Mouse (Mus musculus) liver, embryonic 12.5 days (tissue): ENCODE results near the gene Ankrd26. TPM values are rescaled to one million over a fixed set of nuclear protein-coding genes. Genes with fewer than 3 reads are reported as not detected.
"Not testable (repeated sequence)": the region's sequence is repeated elsewhere in the genome, so short reads cannot be mapped to it uniquely, and the experiment has no call there.

Source experiments
- ATAC-seq: fragments of 200-750 bp; cut with Nextera tagmentation; 2 replicates; pipeline ENCODE4 v1.8.0; 2017; ENCODE audit warnings: moderate number of reproducible peaks, mild to moderate bottlenecking, moderate library complexity
- H3K27ac ChIP-seq: fragments of 300-500 bp; sonication (generic); 2 replicates; pipeline ENCODE4 v1.5.1; 2016; ENCODE audit warnings: mild to moderate bottlenecking
- H3K27me3 ChIP-seq: fragments of 300-500 bp; sonication (generic); replicated peaks from 2 replicates; pipeline ENCODE4 v1.6.1; 2016; ENCODE audit warnings: mild to moderate bottlenecking, moderate library complexity
- H3K36me3 ChIP-seq: fragments of 300-500 bp; sonication (generic); 2 replicates; pipeline ENCODE4 v1.6.1; 2016; ENCODE audit warnings: mild to moderate bottlenecking, moderate library complexity
- H3K4me1 ChIP-seq: fragments of 300-500 bp; sonication (generic); 2 replicates; pipeline ENCODE4 v1.6.1; 2016
- H3K4me2 ChIP-seq: fragments of 300-500 bp; sonication (generic); 2 replicates; pipeline ENCODE4 v1.6.1; 2016; ENCODE audit warnings: mild to moderate bottlenecking, moderate library complexity
- H3K4me3 ChIP-seq: fragments of 300-500 bp; sonication (generic); 2 replicates; pipeline ENCODE4 v1.5.1; 2016; ENCODE audit warnings: mild to moderate bottlenecking, moderate library complexity
- H3K9ac ChIP-seq: fragments of 300-500 bp; sonication (generic); 2 replicates; pipeline ENCODE4 v1.6.1; 2016; ENCODE audit warnings: mild to moderate bottlenecking, moderate library complexity
- H3K9me3 ChIP-seq: fragments of 300-500 bp; sonication (generic); replicated peaks from 2 replicates; pipeline ENCODE4 v1.6.1; 2016; ENCODE audit warnings: mild to moderate bottlenecking, moderate library complexity
- WGBS: fragments of 180-500 bp; shearing (Covaris S2); methylation state at CpG from one replicate; pipeline ENCODE4 v1.1.7; 2016; ENCODE audit not compliant: insufficient replicate concordance; 5-methylcytosine and 5-hydroxymethylcytosine counted together
- polyA plus RNA-seq: library from polyadenylated mRNA; unstranded; fragments of >200 nt; fragmentation: Nextera tagmentation; extraction: Ambion mirVana; gene quantifications from 2 replicates; pipeline ENCODE4 v1.2.1, GENCODE M21; 2016

Ankrd26 gene
- polyA plus RNA-seq, 1 experiment from 2014 or later = 10.8 TPM

DNA sequence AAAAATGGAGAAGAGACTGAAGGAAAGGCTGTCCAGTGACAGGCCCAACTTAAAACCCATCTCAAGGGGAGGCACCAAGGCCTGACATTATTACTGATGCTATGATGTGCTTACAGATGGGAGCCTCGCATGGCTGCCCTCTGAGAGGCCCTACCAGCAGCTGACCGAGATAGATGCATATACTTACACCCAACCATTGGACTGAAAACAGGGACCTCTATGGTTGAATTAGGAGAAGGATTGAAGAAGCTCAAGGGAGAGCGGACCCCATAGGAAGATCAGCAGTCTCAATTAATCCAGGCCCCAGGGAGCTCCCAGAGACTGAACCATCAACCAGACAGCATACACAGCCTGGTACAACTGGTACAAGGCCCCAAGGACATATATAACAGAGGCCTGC, 5.8 kb upstream of the Ankrd26 start:
- Histone ChIP-seq H3K4me3 (no peak overlapping the region), H3K4me2 (no peak overlapping the region), H3K4me1 (peaks cover 11% of the 10 kb centered on the region), H3K27ac (no peak overlapping the region), H3K27me3 (no peaks in the 10 kb centered on the region), H3K9me3 (no peaks in the 10 kb centered on the region), H3K9ac (no peak overlapping the region), H3K36me3 (no peaks in the 10 kb centered on the region)
- ATAC-seq = no peak
- WGBS = 75% methylated on average over 3 of the region's 3 CpGs

DNA sequence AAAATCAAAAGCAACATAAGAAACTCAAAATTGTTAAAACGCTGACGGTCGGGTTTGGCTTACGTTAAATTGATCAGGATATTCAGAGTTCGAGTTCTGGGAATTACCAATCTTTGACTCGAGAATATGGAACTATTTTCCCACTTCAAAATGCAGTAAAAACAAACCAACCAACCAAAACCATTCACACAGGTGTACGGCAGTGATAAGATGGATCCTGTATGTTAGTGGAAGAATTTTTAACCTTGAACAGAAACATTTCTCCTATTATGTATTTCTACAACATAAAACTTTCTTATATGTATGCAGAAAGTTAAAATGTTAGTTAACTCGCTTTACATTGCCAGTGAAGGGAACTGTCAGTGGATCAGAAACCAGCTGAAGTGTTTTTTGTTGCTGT, 801 bp downstream of the Ankrd26 start:
- H3K27ac ChIP-seq = peak overlapping the region; percentile 77

DNA sequence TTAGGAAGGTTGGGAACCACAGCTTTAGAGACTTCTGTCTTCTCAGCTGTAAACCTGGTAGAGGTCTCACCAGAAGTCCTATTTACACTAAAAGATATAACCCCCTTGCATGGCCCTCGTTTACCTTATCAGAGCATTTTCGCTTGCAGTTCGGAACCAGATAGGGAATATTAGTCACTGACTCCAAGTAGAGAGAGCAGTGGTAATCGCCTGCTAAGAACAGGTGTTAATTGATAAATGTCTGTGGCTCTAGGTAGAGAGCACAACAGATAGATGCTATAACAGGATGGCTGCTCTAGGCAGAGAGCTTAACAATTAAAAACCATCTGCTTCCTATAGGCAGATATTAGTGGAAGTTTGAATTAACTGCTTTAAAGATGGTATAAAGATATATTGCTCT, 23.4 kb downstream of the Ankrd26 start:
- no peak overlapping the region for H3K27ac ChIP-seq
- no peaks in the 10 kb centered on the region for H3K9me3 ChIP-seq
- no peaks in the 10 kb centered on the region for H3K27me3 ChIP-seq
- WGBS = 47% methylated on average over 4 of the region's 4 CpGs
- peaks cover 9% of the 10 kb centered on the region; the same call in 1 of the 2 replicates for H3K4me1 ChIP-seq
- no peak overlapping the region for H3K4me2 ChIP-seq
- no peak overlapping the region for H3K4me3 ChIP-seq
- H3K36me3 ChIP-seq = peaks cover 82% of the 10 kb centered on the region
- ATAC-seq = peak; percentile 72
- no peak overlapping the region for H3K9ac ChIP-seq

More for the DNA sequence above, 801 bp downstream of the Ankrd26 start:
- Histone ChIP-seq H3K4me3 (peak overlapping the region; percentile 67), H3K9ac (peak overlapping the region; percentile 75), H3K27me3 (no peaks in the 10 kb centered on the region), H3K36me3 (peaks cover 32% of the 10 kb centered on the region), H3K9me3 (no peaks in the 10 kb centered on the region), H3K4me1 (peaks cover 35% of the 10 kb centered on the region), H3K4me2 (peak overlapping the region; percentile 90)
- no peak for ATAC-seq
- 52% methylated on average over 8 of the region's 8 CpGs for WGBS

DNA sequence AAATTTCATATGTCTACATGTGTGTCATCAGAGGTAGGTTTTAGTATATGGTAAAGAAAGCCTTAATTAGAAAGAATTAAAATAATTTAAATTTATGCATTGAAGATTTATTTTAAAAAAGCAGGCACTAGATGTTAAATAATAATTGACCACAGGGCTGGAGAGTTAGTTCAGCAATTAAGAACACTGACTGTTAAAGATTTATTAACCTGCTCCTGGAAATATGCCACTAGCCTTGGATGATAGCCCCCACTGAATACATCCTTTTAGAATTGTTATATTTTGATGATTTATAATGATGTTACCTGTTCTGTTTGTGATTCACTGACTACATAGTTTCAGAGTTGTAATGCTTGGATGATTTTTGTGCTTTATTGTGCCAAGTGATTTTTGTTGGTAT, 24.8 kb downstream of the Ankrd26 start:
- H3K27me3 ChIP-seq, H3K4me3 ChIP-seq, H3K9ac ChIP-seq, H3K4me1 ChIP-seq, ATAC-seq, H3K27ac ChIP-seq, H3K4me2 ChIP-seq, H3K9me3 ChIP-seq: not testable (repeated sequence)
- H3K36me3 ChIP-seq = peaks cover 76% of the 10 kb centered on the region

DNA sequence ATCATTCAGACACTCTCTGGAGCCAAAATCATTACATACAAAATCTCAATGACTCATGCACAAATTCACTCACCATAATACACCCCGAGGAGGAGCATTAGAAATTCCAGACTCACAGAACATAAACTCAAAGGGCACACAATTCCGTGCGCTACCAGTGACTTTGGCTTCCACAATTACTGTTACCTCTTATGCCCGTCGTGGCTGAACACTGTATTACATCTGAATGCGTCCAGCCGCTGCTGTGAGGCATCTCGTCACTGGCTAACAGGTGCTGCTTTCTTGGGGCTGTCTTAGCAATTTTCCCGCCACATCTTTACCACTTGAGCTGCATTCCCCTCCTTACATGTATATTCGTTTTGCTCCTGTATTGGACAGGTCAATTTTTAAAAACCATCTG, 26.7 kb downstream of the Ankrd26 start:
- Histone ChIP-seq H3K27me3 (no peaks in the 10 kb centered on the region), H3K9ac (no peak overlapping the region), H3K27ac (no peak overlapping the region), H3K4me2 (no peak overlapping the region), H3K9me3 (no peaks in the 10 kb centered on the region), H3K4me1 (peaks cover 9% of the 10 kb centered on the region; the same call in 1 of the 2 replicates), H3K36me3 (peaks cover 82% of the 10 kb centered on the region), H3K4me3 (no peak overlapping the region)
- 87% methylated on average over 10 of the region's 10 CpGs for WGBS
- no peak for ATAC-seq

DNA sequence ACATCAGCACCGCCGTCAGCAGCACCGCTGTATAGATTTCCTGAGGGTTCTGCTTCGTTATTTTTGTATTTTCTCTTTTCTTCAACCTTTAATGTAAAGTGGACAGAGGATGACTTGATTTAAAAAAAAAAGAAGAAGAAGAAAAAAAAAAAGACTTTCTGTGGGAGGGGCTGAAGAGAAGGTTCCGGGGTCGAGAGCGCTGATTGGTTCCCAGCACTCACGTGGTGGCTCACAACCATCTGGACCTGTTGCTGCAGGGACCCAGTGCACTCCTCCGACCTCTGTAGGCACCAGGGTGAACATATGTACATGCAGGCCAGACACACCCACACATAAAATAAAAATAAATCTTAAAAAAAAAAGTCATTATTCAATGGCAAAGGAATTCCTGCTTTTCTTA, 28.6 kb downstream of the Ankrd26 start:
- WGBS = 85% methylated on average over 9 of the region's 9 CpGs

DNA sequence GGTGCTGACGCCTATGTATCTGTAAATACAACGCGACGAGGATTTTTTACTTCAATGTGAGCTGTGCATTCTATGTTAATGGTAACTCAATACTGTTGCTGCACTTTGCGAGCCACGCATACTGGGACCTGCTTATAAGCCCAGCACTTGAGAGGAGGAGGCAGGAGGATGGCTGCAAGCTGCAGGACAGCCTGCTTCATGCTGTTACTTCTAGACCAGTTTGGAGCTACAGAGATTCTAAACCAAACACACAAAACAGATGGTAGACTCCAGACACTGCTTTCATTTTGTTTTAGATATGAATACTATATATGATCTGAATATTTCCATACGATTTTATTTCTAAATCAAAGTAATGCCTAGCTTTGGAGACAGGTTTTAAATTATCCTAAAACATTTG, 41.4 kb downstream of the Ankrd26 start:
- peaks cover 83% of the 10 kb centered on the region for H3K36me3 ChIP-seq
- H3K27ac ChIP-seq = no peak overlapping the region
- H3K27me3 ChIP-seq = no peaks in the 10 kb centered on the region
- H3K9me3 ChIP-seq = no peaks in the 10 kb centered on the region
- no peak overlapping the region for H3K9ac ChIP-seq
- no peak overlapping the region for H3K4me2 ChIP-seq
- no peaks in the 10 kb centered on the region for H3K4me1 ChIP-seq
- H3K4me3 ChIP-seq = no peak overlapping the region
- 85% methylated on average over 7 of the region's 7 CpGs for WGBS
- ATAC-seq = no peak

More for the DNA sequence above, 28.6 kb downstream of the Ankrd26 start:
- Histone ChIP-seq H3K27me3 (no peaks in the 10 kb centered on the region), H3K9ac (no peak overlapping the region), H3K27ac (no peak overlapping the region), H3K9me3 (no peaks in the 10 kb centered on the region), H3K4me1 (peaks cover 6% of the 10 kb centered on the region; the same call in 1 of the 2 replicates), H3K36me3 (peaks cover 80% of the 10 kb centered on the region), H3K4me3 (no peak overlapping the region), H3K4me2 (no peak overlapping the region)
- no peak for ATAC-seq

DNA sequence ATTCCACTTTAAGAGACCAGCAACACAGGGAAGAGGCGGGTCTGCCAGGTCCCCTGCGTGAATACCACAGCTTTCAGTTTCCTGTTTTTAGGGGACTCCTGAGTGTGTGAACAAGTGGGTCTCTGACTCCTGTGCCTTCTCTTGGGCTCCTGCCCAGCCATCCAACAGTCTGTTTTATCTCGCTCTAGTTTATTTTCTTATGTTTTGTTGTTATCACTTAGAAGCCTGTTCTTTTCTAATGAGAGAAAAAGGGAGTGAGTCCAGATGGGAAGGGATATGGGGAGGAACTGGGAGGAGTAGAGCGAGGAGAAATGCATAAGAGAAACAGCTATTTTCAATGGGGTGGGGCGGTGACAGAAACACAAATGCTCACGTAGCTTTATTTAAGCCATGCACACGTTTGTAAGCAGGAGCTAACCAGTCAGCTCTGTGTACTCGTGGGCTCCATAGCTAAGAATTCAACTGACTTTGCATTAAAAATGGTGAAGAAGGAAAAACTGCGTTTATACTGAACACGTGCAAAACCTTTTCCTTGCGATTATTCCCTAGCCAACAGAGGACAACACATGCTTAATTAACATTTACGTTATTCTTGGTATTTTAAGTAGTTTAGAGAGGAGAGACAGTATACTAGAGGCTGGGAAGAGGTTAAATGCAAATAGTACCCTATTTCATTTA, 48.6 kb downstream of the Ankrd26 start:
- Histone ChIP-seq H3K4me3 (no peak overlapping the region), H3K27ac (no peak overlapping the region), H3K9ac (no peak overlapping the region), H3K36me3 (peaks cover 72% of the 10 kb centered on the region), H3K27me3 (no peaks in the 10 kb centered on the region), H3K4me1 (no peaks in the 10 kb centered on the region), H3K9me3 (no peaks in the 10 kb centered on the region), H3K4me2 (no peak overlapping the region)
- 76% methylated on average over 12 of the region's 12 CpGs for WGBS
- ATAC-seq = no peak

DNA sequence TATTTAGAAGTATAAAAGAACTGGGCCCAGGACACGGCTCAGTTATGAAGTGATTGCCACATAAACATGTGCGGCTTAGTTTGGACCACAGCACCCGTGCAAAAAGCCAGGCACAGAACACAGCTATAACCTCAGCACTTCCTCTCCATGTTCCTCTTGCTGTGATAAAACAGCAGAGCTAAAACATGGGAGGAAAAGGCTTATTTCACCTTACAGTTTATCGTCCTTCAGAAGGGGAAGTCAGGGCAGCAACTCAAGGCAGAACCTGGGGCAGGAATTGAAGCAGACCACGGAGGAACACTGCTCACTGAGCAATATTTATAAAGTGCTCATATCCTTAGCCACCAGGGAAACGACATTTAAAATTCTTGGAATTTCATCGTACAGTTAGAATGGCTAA, 63.0 kb downstream of the Ankrd26 start:
- H3K9me3 ChIP-seq = no peaks in the 10 kb centered on the region
- H3K4me2 ChIP-seq = no peak overlapping the region
- no peak overlapping the region for H3K27ac ChIP-seq
- H3K36me3 ChIP-seq = peaks cover 26% of the 10 kb centered on the region
- no peaks in the 10 kb centered on the region for H3K4me1 ChIP-seq
- no peaks in the 10 kb centered on the region for H3K27me3 ChIP-seq
- 67% methylated on average over 7 of the region's 7 CpGs for WGBS
- ATAC-seq = no peak
- H3K4me3 ChIP-seq = no peak overlapping the region
- no peak overlapping the region for H3K9ac ChIP-seq

DNA sequence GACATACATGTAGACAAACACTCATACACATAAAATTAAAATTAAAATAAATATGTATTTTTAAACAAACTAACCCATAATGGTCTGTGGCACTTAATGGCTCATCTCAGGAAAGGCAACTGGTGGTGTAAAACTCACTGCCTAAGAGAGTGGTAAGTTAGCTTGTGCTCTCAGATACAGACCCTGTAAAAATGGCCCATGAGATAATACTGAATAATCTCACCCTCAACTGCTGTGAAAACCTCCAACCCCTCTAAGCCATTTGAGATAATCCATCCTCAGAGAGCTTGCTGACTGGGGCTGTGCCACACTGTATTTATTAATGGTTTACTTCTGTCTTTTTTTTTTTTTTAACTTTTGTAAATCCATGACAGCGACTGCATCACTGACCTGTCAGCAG, 79.9 kb downstream of the Ankrd26 start:
- H3K4me2 ChIP-seq = no peak overlapping the region
- H3K27me3 ChIP-seq = peaks cover 37% of the 10 kb centered on the region
- no peaks in the 10 kb centered on the region for H3K36me3 ChIP-seq
- no peak overlapping the region for H3K4me3 ChIP-seq
- no peaks in the 10 kb centered on the region for H3K9me3 ChIP-seq
- WGBS = 87% methylated on average over 1 of the region's 1 CpGs
- H3K4me1 ChIP-seq = peaks cover 8% of the 10 kb centered on the region; the same call in 1 of the 2 replicates
- no peak overlapping the region for H3K27ac ChIP-seq
- H3K9ac ChIP-seq = no peak overlapping the region
- no peak for ATAC-seq

DNA sequence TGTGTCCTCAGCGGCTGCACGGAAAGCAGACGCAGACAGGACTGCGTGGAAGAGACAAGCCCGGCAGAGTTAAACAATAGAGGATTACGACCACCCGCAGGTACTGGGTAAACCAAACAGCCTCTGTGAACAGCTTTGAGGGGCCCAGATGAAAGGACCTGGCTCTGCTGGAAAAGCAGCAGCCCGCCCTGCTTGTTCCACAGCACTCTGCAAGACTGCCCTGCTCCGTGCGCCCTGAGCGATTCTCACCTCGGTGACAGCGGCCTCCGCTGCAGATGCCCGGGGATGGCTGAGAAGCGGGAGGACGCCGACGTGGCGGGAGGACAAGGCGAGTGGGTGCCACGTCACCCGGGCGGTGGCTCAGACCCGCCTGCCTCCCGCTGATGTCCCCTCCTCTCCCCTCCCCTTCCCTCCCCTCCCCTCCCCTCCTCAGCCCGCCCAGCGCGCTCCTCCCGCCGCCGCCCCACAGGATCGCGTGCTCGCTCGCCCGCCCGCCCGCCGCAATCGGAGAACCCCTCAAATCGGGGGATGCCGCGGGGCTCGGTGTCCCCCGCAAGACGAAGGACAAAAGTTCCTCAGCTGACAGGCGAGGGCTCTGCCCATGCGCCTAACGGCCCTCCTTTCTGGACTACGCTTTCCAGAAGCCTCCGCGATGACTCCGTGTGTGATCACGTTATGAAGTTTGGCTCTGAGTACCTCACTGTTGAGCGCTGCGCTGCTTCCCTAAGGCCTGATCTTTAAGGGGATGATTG, 82.9 kb downstream of the Ankrd26 start, which contains the start of gene Zfp9:
Zfp9 (minus strand) TSS at position 364 of the 752 bp plus-strand sequence.
- Histone ChIP-seq H3K9ac (peak within 1 kb of the TSS; percentile 66), H3K4me2 (peak within 1 kb of the TSS; percentile 76), H3K27ac (0 out of 2 replicates have a peak within 1 kb of the TSS, but pooled peaks have one; percentile 28), H3K4me3 (peak within 1 kb of the TSS; percentile 58), H3K9me3 (no peaks in the 10 kb centered on the region), H3K4me1 (peaks cover 8% of the 10 kb centered on the region; the same call in 1 of the 2 replicates), H3K36me3 (no peaks in the 10 kb centered on the region), H3K27me3 (peaks cover 37% of the 10 kb centered on the region)
- peak; percentile 86 for ATAC-seq
- WGBS = under 1% methylated on average over 45 of the region's 57 CpGs
